Mouse (Mus musculus) hindbrain, postnatal 0 days (tissue): Measurements from ENCODE around the gene Gm21836. TPM values are rescaled to one million over a fixed set of nuclear protein-coding genes. Genes with fewer than 3 reads are reported as not detected.
"Not testable (repeated sequence)": the region's sequence is repeated elsewhere in the genome, so short reads cannot be mapped to it uniquely, and the experiment has no call there.

ENCODE experiments used
- ATAC-seq: fragments of 200-750 bp; cut with Nextera tagmentation; 2 replicates; pipeline ENCODE4 v1.8.0; 2017; ENCODE audit warnings: mild to moderate bottlenecking, moderate TSS enrichment, moderate library complexity
- DNase-seq: peaks from one replicate; pipeline ENCODE4 v3.0.0-alpha.2; 2015; ENCODE audit warnings: low spot score
- H3K27ac ChIP-seq: fragments of 300-500 bp; sonication (generic); 2 replicates; pipeline ENCODE4 v1.5.1; 2014; ENCODE audit warnings: mild to moderate bottlenecking
- H3K27me3 ChIP-seq: fragments of 300-500 bp; sonication (generic); 2 replicates; pipeline ENCODE4 v1.6.1; 2014; ENCODE audit warnings: low read length, mixed read lengths; ENCODE audit not compliant: insufficient read depth
- H3K36me3 ChIP-seq: fragments of 300-500 bp; sonication (generic); 2 replicates; pipeline ENCODE4 v1.6.1; 2014; ENCODE audit warnings: low read length, mixed read lengths; ENCODE audit not compliant: insufficient read depth
- H3K4me1 ChIP-seq: fragments of 300-500 bp; sonication (generic); 2 replicates; pipeline ENCODE4 v1.6.1; 2014; ENCODE audit warnings: antibody characterized with exemption, low read length, mixed read lengths; ENCODE audit not compliant: insufficient read depth
- H3K4me2 ChIP-seq: fragments of 300-500 bp; sonication (generic); 2 replicates; pipeline ENCODE4 v1.6.1; 2014; ENCODE audit warnings: low read depth, mild to moderate bottlenecking, low read length, moderate library complexity, mixed read lengths
- H3K4me3 ChIP-seq: fragments of 300-500 bp; sonication (generic); 2 replicates; pipeline ENCODE4 v1.5.1; 2014; ENCODE audit warnings: low read length
- H3K9ac ChIP-seq: fragments of 300-500 bp; sonication (generic); replicated peaks from 2 replicates; pipeline ENCODE4 v1.6.1; 2014; ENCODE audit warnings: mild to moderate bottlenecking, low read length, moderate library complexity, mixed read lengths
- H3K9me3 ChIP-seq: fragments of 300-500 bp; sonication (generic); 2 replicates; pipeline ENCODE4 v1.6.1; 2016; ENCODE audit warnings: low read length, mixed read lengths
- CTCF ChIP-seq: IDR thresholded peaks from 2 replicates; pipeline ENCODE4 v1.5.1; 2016; ENCODE audit warnings: antibody characterized with exemption, control low read depth, low read depth
- WGBS: fragments of 180-500 bp; shearing (Covaris S2); extraction: QIAGEN DNeasy Blood & Tissue Kit; methylation state at CpG from one replicate; pipeline ENCODE4 v1.1.7; 2014; 5-methylcytosine and 5-hydroxymethylcytosine counted together
- polyA plus RNA-seq: library from polyadenylated mRNA; unstranded; fragments of >200 nt; fragmentation: Nextera tagmentation; extraction: Ambion mirVana; gene quantifications from 2 replicates; pipeline ENCODE4 v1.2.1, GENCODE M21; 2015
- total RNA-seq: library from RNA; depleted of rRNA; stranded (reverse); fragments of >200 nt; gene quantifications from 2 replicates; pipeline ENCODE4 v1.2.3, GENCODE M21; 2014; rRNA removed

Gm21836 gene
- total RNA-seq (not detected in 2 replicates), polyA plus RNA-seq (not detected in 2 replicates)

DNA sequence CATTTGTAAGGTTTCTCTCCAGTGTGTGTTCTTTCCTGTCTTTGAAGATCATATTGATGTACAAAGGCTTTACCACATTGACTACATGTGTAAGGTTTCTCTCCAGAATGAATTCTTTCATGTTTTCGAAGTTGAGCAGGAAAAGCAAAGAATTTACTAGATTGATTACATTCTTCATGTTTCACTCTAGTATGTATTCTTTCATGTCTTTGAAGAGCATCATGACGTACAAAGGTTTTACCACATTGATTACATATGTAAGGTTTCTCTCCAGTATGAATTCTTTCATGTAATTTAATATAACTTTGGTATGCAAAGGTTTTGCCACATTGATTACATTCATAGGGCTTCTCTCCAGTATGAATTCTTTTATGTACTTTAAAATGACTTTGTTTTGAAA is at the start of gene Gm21836:
TSS of gene Gm21836 (minus strand) at position 101 of the 400 bp plus-strand sequence.
- not testable (repeated sequence) for DNase-seq, H3K27ac ChIP-seq, H3K27me3 ChIP-seq, H3K4me1 ChIP-seq, H3K4me3 ChIP-seq, ATAC-seq, H3K4me2 ChIP-seq, H3K9ac ChIP-seq, H3K36me3 ChIP-seq
- peaks cover 12% of the 10 kb centered on the region; the same call in 1 of the 2 replicates for H3K9me3 ChIP-seq
- WGBS = 83% methylated on average over 2 of the region's 2 CpGs

DNA sequence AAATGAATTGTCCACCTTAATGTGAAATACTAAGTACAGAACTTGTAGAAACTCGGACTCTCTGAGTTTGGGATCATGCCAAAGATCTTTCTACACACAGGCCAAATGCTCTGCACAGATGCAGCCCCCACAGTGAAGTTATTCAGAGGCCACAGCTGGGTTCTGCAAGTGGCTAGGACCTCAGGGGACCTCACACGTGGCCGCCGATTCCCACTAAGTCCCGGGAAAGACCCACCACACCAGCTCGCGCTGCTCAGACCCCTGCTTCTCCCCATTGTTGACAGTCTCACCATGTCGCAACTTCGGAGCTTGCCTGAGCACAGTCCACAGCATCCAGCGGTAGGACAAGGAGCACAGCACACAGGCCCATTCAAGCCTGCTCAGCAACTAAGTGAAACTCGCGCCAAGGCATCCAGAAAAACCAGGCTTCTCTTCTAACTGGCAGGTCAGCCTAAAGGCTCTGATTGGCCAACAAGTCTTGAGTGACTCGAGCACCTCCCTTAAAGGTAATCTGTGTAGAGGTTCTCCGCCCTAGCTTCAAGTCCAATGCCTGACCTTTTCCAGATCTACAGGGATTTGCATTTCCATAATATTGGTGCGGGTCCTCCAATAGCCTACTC is 13.1 kb downstream of the Gm21836 start:
- WGBS = 36% methylated on average over 14 of the region's 15 CpGs
- not testable (repeated sequence) for H3K36me3 ChIP-seq, H3K4me2 ChIP-seq, H3K4me1 ChIP-seq, H3K4me3 ChIP-seq, H3K27ac ChIP-seq, ATAC-seq, H3K9ac ChIP-seq, H3K9me3 ChIP-seq, DNase-seq, H3K27me3 ChIP-seq

GRCm38 (mm10) chr9:124478081-124478480 is 15.5 kb downstream of the Gm21836 start:
- H3K4me3 ChIP-seq = no peak overlapping the region
- no peaks in the 10 kb centered on the region for H3K27me3 ChIP-seq
- no peaks in the 10 kb centered on the region for H3K4me1 ChIP-seq
- H3K4me2 ChIP-seq = no peak overlapping the region
- H3K27ac ChIP-seq = no peak overlapping the region
- no peaks in the 10 kb centered on the region for H3K9me3 ChIP-seq
- no peak overlapping the region for H3K9ac ChIP-seq
- 83% methylated on average over 3 of the region's 3 CpGs for WGBS
- H3K36me3 ChIP-seq = peaks cover 7% of the 10 kb centered on the region; the same call in 1 of the 2 replicates
- TF ChIP-seq CTCF = no peak
- ATAC-seq (no peak), DNase-seq (no peak)

GRCm38 (mm10) chr9:124476096-124476902 is 17.3 kb downstream of the Gm21836 start, which contains the start of gene Ppp2r3d:
TSS of gene Ppp2r3d (minus strand) at chr9:124476898.
- 97% methylated on average over 22 of the region's 22 CpGs for WGBS
- H3K4me2 ChIP-seq = no peak within 1 kb of the TSS
- H3K4me3 ChIP-seq = no peak within 1 kb of the TSS
- no peak for TF ChIP-seq CTCF
- no peak within 1 kb of the TSS for H3K9ac ChIP-seq
- H3K9me3 ChIP-seq = no peaks in the 10 kb centered on the region
- DNase-seq = peak; percentile 2
- no peak within 1 kb of the TSS for H3K27ac ChIP-seq
- peak; percentile 80 for ATAC-seq
- peaks cover 7% of the 10 kb centered on the region; the same call in 1 of the 2 replicates for H3K36me3 ChIP-seq
- no peaks in the 10 kb centered on the region for H3K27me3 ChIP-seq
- no peaks in the 10 kb centered on the region for H3K4me1 ChIP-seq

GRCm38 (mm10) chr9:124475689-124476088 is 17.9 kb downstream of the Gm21836 start:
- no peak for TF ChIP-seq CTCF
- no peaks in the 10 kb centered on the region for H3K4me1 ChIP-seq
- no peaks in the 10 kb centered on the region for H3K9me3 ChIP-seq
- no peak; the same call in none of the 2 replicates for ATAC-seq
- H3K27ac ChIP-seq = no peak overlapping the region
- no peak overlapping the region for H3K9ac ChIP-seq
- peaks cover 7% of the 10 kb centered on the region; the same call in 1 of the 2 replicates for H3K36me3 ChIP-seq
- H3K4me2 ChIP-seq = no peak overlapping the region
- 91% methylated on average over 15 of the region's 15 CpGs for WGBS
- H3K4me3 ChIP-seq = no peak overlapping the region
- no peaks in the 10 kb centered on the region for H3K27me3 ChIP-seq
- DNase-seq = no peak

DNA sequence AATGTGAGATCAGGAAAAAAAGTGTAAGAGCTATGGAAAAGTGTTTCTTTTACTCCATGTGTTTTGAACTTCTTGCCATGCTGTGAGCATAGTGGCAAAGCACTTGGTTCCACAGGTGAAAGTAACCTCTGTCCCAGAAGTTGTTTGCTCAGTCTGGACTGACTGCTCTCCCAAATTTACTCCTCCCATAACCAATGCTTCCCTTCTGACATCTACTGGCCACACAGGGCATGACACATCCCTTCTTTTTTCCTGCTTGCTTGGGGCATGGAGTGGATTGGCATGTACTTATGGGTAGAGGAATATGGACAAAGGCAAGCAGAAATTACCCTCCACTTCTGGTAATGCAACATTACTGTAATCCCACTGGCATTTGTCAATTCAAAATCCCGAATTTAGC is 37.0 kb downstream of the Gm21836 start:
- DNase-seq = peak; percentile 23
- no peak overlapping the region for H3K27ac ChIP-seq
- H3K9me3 ChIP-seq = no peaks in the 10 kb centered on the region
- H3K36me3 ChIP-seq = no peaks in the 10 kb centered on the region
- TF ChIP-seq CTCF = peak; percentile 78
- no peaks in the 10 kb centered on the region for H3K4me1 ChIP-seq
- H3K27me3 ChIP-seq = no peaks in the 10 kb centered on the region
- ATAC-seq = no peak
- H3K9ac ChIP-seq = no peak overlapping the region
- WGBS = 4% methylated on average over 1 of the region's 1 CpGs
- no peak overlapping the region for H3K4me2 ChIP-seq
- H3K4me3 ChIP-seq = no peak overlapping the region

Other genes starting within 250 kb of the Gm21836 start
- gene 2010315B03Rik, start 181.1 kb downstream of the Gm21836 start, total RNA-seq = 8.3 and 8.8 TPM in 2 replicates
- gene 2010315B03Rik, start 181.1 kb downstream of the Gm21836 start, polyA plus RNA-seq = 11.7 and 12.9 TPM in 2 replicates
- 122 and 181 TPM in 2 replicates for gene Ppp2r3d, start 16.9 kb downstream of the Gm21836 start, total RNA-seq
- gene Ppp2r3d, start 16.9 kb downstream of the Gm21836 start, polyA plus RNA-seq = 150 and 166 TPM in 2 replicates